Comparison of ENCODE assay signal across 8 mouse cellular contexts in genomic region chr1:42952734-42953481, GRCm38 (mm10). TPM values are rescaled to one million over a fixed set of nuclear protein-coding genes. Genes with fewer than 3 reads are reported as not detected.
DNase-seq lines count a peak whose midpoint lies in the region; ATAC-seq and TF ChIP-seq lines count a peak whose summit lies in the region.

Gene Gpr45, plus strand, starts transcription at chr1:42952872.

- peak; percentile 78 for ATAC-seq in heart, embryonic 11.5 days (replicated peaks; ENCODE audit: insufficient number of reproducible peaks, low FRiP score, low TSS enrichment)
- no peak for ATAC-seq in liver, postnatal 0 days

- TF ChIP-seq POLR2A in spleen, adult 2 months (IDR thresholded peaks at IDR 0.05; ENCODE audit: low read depth, low read length): no peak

- TF ChIP-seq EP300 in liver, postnatal 0 days (IDR thresholded peaks at IDR 0.05; ENCODE audit: low read depth): no peak

- no peak for TF ChIP-seq CTCF in spleen, adult 2 months (IDR thresholded peaks at IDR 0.05; ENCODE audit: extremely low read depth, insufficient read depth, insufficient read length, insufficient replicate concordance)
- TF ChIP-seq CTCF in layer of hippocampus, adult 2 months (conservative IDR thresholded peaks at IDR 0.05): no peak
- no peak for TF ChIP-seq CTCF in liver, postnatal 0 days (IDR thresholded peaks at IDR 0.05; ENCODE audit: low read depth)

- H3K36me3 ChIP-seq in spleen, adult 2 months (ENCODE audit: control insufficient read depth, insufficient read depth, low read length): no peaks in the 10 kb centered on the region
- H3K36me3 ChIP-seq in heart, embryonic 11.5 days (ENCODE audit: control insufficient read depth, insufficient read depth, low read length): no peaks in the 10 kb centered on the region
- no peaks in the 10 kb centered on the region for H3K36me3 ChIP-seq in liver, postnatal 0 days (replicated peaks; ENCODE audit: insufficient read depth, low read length)

- peak within 1 kb of the TSS; percentile 97 for H3K4me2 ChIP-seq in heart, embryonic 11.5 days
- peak within 1 kb of the TSS; percentile 72 for H3K4me2 ChIP-seq in liver, postnatal 0 days (ENCODE audit: low read depth, low read length)

- peak within 1 kb of the TSS; percentile 77 for H3K9ac ChIP-seq in heart, embryonic 11.5 days (ENCODE audit: low read depth, low read length)
- H3K9ac ChIP-seq in liver, postnatal 0 days (replicated peaks): no peak within 1 kb of the TSS

- peak within 1 kb of the TSS; percentile 47 for H3K4me3 ChIP-seq in spleen, adult 2 months (ENCODE audit: extremely low read depth, insufficient read depth, insufficient read length)
- peak within 1 kb of the TSS; percentile 64 for H3K4me3 ChIP-seq in heart, embryonic 11.5 days (ENCODE audit: low read depth, low read length)
- H3K4me3 ChIP-seq in layer of hippocampus, adult 2 months: peak within 1 kb of the TSS; percentile 62
- H3K4me3 ChIP-seq in liver, postnatal 0 days (ENCODE audit: low read depth, low read length): peak within 1 kb of the TSS; percentile 48

- peaks cover 4% of the 10 kb centered on the region for H3K4me1 ChIP-seq in spleen, adult 2 months (ENCODE audit: control insufficient read depth, insufficient read depth, insufficient read length)
- H3K4me1 ChIP-seq in heart, embryonic 11.5 days (ENCODE audit: control insufficient read depth, insufficient read depth, low read length): no peaks in the 10 kb centered on the region
- peaks cover 5% of the 10 kb centered on the region; the same call in 1 of the 2 replicates for H3K4me1 ChIP-seq in liver, postnatal 0 days (ENCODE audit: insufficient read depth)

- 2% methylated on average over 60 of the region's 71 CpGs for whole genome bisulfite sequencing in spleen, adult 2 months
- under 1% methylated on average over 65 of the region's 71 CpGs for WGBS in heart, embryonic 11.5 days (ENCODE audit: insufficient replicate concordance)
- WGBS in liver, postnatal 0 days (ENCODE audit: insufficient replicate concordance): 1% methylated on average over 57 of the region's 71 CpGs

- H3K27me3 ChIP-seq in spleen, adult 2 months (ENCODE audit: control insufficient read depth, insufficient read depth, low read length): peaks cover 9% of the 10 kb centered on the region
- no peaks in the 10 kb centered on the region for H3K27me3 ChIP-seq in heart, embryonic 11.5 days (ENCODE audit: control insufficient read depth, insufficient read depth, low read length)
- H3K27me3 ChIP-seq in liver, postnatal 0 days (ENCODE audit: insufficient read depth, low read length): peaks cover 8% of the 10 kb centered on the region

- DNase-seq in spleen, adult 2 months (ENCODE audit: low read depth in 1 of 2, low spot score in 2 of 2): peak in 1 of 2 experiments; percentile 6
- no peak for DNase-seq in spleen, adult 12 weeks (ENCODE audit: low spot score)
- DNase-seq in embryo, embryonic 11.5 days (ENCODE audit: low read depth, low spot score): peak; percentile 31
- peak; percentile 68 to 70 for DNase-seq in layer of hippocampus, adult 2 months (ENCODE audit: low spot score in 2 of 2)
- DNase-seq in liver, postnatal 0 days: peak; percentile 26
- DNase-seq in retina, embryonic 14.5 days (ENCODE audit: low spot score): peak; percentile 74
- no peak for DNase-seq in natural killer cell, adult 2 months (ENCODE audit: low spot score in 2 of 2)

- no peak within 1 kb of the TSS for H3K27ac ChIP-seq in spleen, adult 2 months (ENCODE audit: insufficient read depth, low read length)
- H3K27ac ChIP-seq in heart, embryonic 11.5 days (ENCODE audit: low read depth, low read length): no peak within 1 kb of the TSS
- peak within 1 kb of the TSS; percentile 91 for H3K27ac ChIP-seq in layer of hippocampus, adult 2 months
- no peak within 1 kb of the TSS for H3K27ac ChIP-seq in liver, postnatal 0 days (ENCODE audit: low read depth)

- no peaks in the 10 kb centered on the region for H3K9me3 ChIP-seq in heart, embryonic 11.5 days (replicated peaks; ENCODE audit: control insufficient read depth, low read length)
- H3K9me3 ChIP-seq in liver, postnatal 0 days (ENCODE audit: low read length): no peaks in the 10 kb centered on the region

RNA-seq across cellular contexts. Expression of gene Gpr45, which starts in this region (rescaled TPM):
- polyA plus RNA-seq in spleen, adult 2 months (2012; rRNA removed): 0.29 and 0.33 TPM in 2 replicates
- 3.8 and 5.0 TPM in 2 replicates for polyA plus RNA-seq in heart, embryonic 11.5 days (2014; fragmentation: Nextera tagmentation; extraction: Ambion mirVana)
- total RNA-seq in layer of hippocampus, adult 2 months (2021): 10 to 100 TPM; 26.2 to 27.4 TPM
- polyA plus RNA-seq in liver, postnatal 0 days (2015; fragmentation: Nextera tagmentation; extraction: Ambion mirVana): 0.07 and 0.08 TPM in 2 replicates

Comparison
In these comparisons a context has a peak if more than half of its experiments do, and no peak if none do; other contexts are left out.
1. Peak in DNase-seq, H3K4me3 ChIP-seq and H3K4me2 ChIP-seq in liver, postnatal 0 days; RNA of the gene not detected or under 1 TPM.
2. DNase-seq: peak in embryo, embryonic 11.5 days (single experiment), layer of hippocampus, adult 2 months (2 of 2) and retina, embryonic 14.5 days (single experiment); none in spleen, adult 12 weeks (single experiment) and natural killer cell, adult 2 months (0 of 2).
3. Peak in every context shown above with its lines, with median percentiles within 50 percentile points of each other: H3K4me3 ChIP-seq.